Mouse (Mus musculus) kidney, postnatal 0 days (tissue): ENCODE data around the gene Lrch3. TPM values are rescaled to one million over a fixed set of nuclear protein-coding genes. Genes with fewer than 3 reads are reported as not detected.
A peak's percentile ranks its signal among the peaks of the same experiment; 100 is the strongest.
"Not testable (repeated sequence)": the region's sequence is repeated elsewhere in the genome, so short reads cannot be mapped to it uniquely, and the experiment has no call there.

Experiments used
- ATAC-seq: fragments of 200-750 bp; cut with Nextera tagmentation; replicated peaks from 2 replicates; pipeline ENCODE4 v1.8.0; 2017; ENCODE audit warnings: low read depth, moderate number of reproducible peaks, moderate TSS enrichment, moderate library complexity; ENCODE audit not compliant: low FRiP score
- DNase-seq: peaks from one replicate; pipeline ENCODE4 v3.0.0-alpha.2; 2016; ENCODE audit warnings: low spot score
- H3K27ac ChIP-seq: fragments of 300-500 bp; sonication (generic); 2 replicates; pipeline ENCODE4 v1.5.1; 2014; ENCODE audit warnings: mild to moderate bottlenecking
- H3K27me3 ChIP-seq: fragments of 300-500 bp; sonication (generic); 2 replicates; pipeline ENCODE4 v1.6.1; 2014; ENCODE audit warnings: low read length, mixed read lengths; ENCODE audit not compliant: insufficient read depth
- H3K36me3 ChIP-seq: fragments of 300-500 bp; sonication (generic); 2 replicates; pipeline ENCODE4 v1.6.1; 2014; ENCODE audit warnings: low read length, mixed read lengths; ENCODE audit not compliant: insufficient read depth
- H3K4me1 ChIP-seq: fragments of 300-500 bp; sonication (generic); replicated peaks from 2 replicates; pipeline ENCODE4 v1.6.1; 2014; ENCODE audit warnings: antibody characterized with exemption, low read length, mixed read lengths; ENCODE audit not compliant: insufficient read depth
- H3K4me2 ChIP-seq: fragments of 300-500 bp; sonication (generic); 2 replicates; pipeline ENCODE4 v1.6.1; 2014; ENCODE audit warnings: mild to moderate bottlenecking, low read length, moderate library complexity, mixed read lengths
- H3K4me3 ChIP-seq: fragments of 300-500 bp; sonication (generic); replicated peaks from 2 replicates; pipeline ENCODE4 v1.5.1; 2014; ENCODE audit warnings: low read depth, low read length
- H3K9ac ChIP-seq: fragments of 300-500 bp; sonication (generic); 2 replicates; pipeline ENCODE4 v1.6.1; 2014; ENCODE audit warnings: low read depth, low read length
- H3K9me3 ChIP-seq: fragments of 300-500 bp; sonication (generic); replicated peaks from 2 replicates; pipeline ENCODE4 v1.6.1; 2016; ENCODE audit warnings: low read length, inconsistent platforms, mixed read lengths
- CTCF ChIP-seq: IDR thresholded peaks from 2 replicates; pipeline ENCODE4 v1.5.1; 2016; ENCODE audit warnings: antibody characterized with exemption, low read depth, mild to moderate bottlenecking, moderate library complexity
- WGBS: fragments of 180-500 bp; shearing (Covaris S2); extraction: QIAGEN DNeasy Blood & Tissue Kit; methylation state at CpG from one replicate; pipeline ENCODE4 v1.1.7; 2014; 5-methylcytosine and 5-hydroxymethylcytosine counted together
- polyA plus RNA-seq: library from polyadenylated mRNA; unstranded; fragments of >200 nt; fragmentation: Nextera tagmentation; extraction: Ambion mirVana; gene quantifications from 2 replicates; pipeline ENCODE4 v1.2.1, GENCODE M21; 2015

Lrch3 gene
- polyA plus RNA-seq, 1 experiment from 2014 or later: 14.1 TPM

- no peak for ATAC-seq
- Histone ChIP-seq H3K27me3 (no peaks in the 10 kb centered on the region), H3K9me3 (no peaks in the 10 kb centered on the region), H3K4me2 (no peak overlapping the region), H3K27ac (0 out of 2 replicates have a peak overlapping the region, but pooled peaks have one; percentile 20), H3K4me3 (no peak overlapping the region), H3K9ac (no peak overlapping the region), H3K36me3 (peaks cover 11% of the 10 kb centered on the region; the same call in 1 of the 2 replicates), H3K4me1 (no peaks in the 10 kb centered on the region; the same call in 1 of the 2 replicates)
- TF ChIP-seq CTCF: no peak
- WGBS: 16% methylated on average over 8 of the region's 8 CpGs
- DNase-seq: peak; percentile 58
These were observed 7.2 kb upstream of the Lrch3 start for GRCm38 (mm10) chr16:32906727-32907126.

GRCm38 (mm10) chr16:32913212-32913611, 688 bp upstream of the Lrch3 start:
- H3K4me2 ChIP-seq: peak overlapping the region; percentile 72
- ATAC-seq: no peak
- no peak for DNase-seq
- H3K9me3 ChIP-seq: no peaks in the 10 kb centered on the region
- no peak for TF ChIP-seq CTCF
- no peak overlapping the region for H3K9ac ChIP-seq
- H3K27me3 ChIP-seq: no peaks in the 10 kb centered on the region
- 63% methylated on average over 7 of the region's 7 CpGs for WGBS
- H3K4me1 ChIP-seq: no peaks in the 10 kb centered on the region
- no peak overlapping the region for H3K4me3 ChIP-seq
- no peak overlapping the region for H3K27ac ChIP-seq
- no peaks in the 10 kb centered on the region for H3K36me3 ChIP-seq

GRCm38 (mm10) chr16:32915292-32916068, 1.6 kb downstream of the Lrch3 start:
- no peak for TF ChIP-seq CTCF

GRCm38 (mm10) chr16:32926629-32927028, 12.7 kb downstream of the Lrch3 start:
- not testable (repeated sequence) for DNase-seq, H3K9ac ChIP-seq, H3K27me3 ChIP-seq, ATAC-seq, H3K4me2 ChIP-seq, H3K27ac ChIP-seq, H3K4me1 ChIP-seq, H3K9me3 ChIP-seq, H3K36me3 ChIP-seq, H3K4me3 ChIP-seq
- WGBS: 92% methylated on average over 9 of the region's 9 CpGs

More at GRCm38 (mm10) chr16:32915292-32916068, 1.6 kb downstream of the Lrch3 start:
- WGBS: 67% methylated on average over 9 of the region's 9 CpGs
- Histone ChIP-seq H3K4me2 (peak overlapping the region; percentile 72), H3K9ac (no peak overlapping the region), H3K36me3 (no peaks in the 10 kb centered on the region), H3K4me1 (no peaks in the 10 kb centered on the region), H3K4me3 (peak overlapping the region; percentile 97; the same call in 1 of the 2 replicates), H3K27me3 (no peaks in the 10 kb centered on the region), H3K9me3 (no peaks in the 10 kb centered on the region), H3K27ac (no peak overlapping the region)
- no peak for DNase-seq
- no peak for ATAC-seq

GRCm38 (mm10) chr16:32927044-32927443, 13.1 kb downstream of the Lrch3 start:
- TF ChIP-seq CTCF: no peak
- ATAC-seq: no peak

DNA sequence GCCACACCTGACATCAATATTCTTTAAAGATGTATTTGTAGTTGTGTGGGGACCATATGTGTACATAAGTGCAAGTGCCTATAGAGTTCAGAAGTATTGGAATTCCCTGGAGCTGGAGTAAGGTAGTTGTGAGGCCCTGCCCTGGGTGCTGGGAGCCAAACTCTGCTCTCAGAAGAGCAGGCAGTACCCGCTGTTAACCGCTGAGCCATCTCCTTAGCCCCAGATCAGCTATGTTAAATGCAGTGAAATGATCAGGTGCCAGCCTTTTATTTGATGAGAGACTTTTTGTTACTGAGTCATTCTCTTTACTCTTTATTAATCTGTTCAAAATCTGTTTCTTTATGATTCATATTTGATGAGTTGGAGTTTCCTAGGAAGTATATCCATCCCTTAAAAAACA, 16.0 kb downstream of the Lrch3 start:
- DNase-seq (no peak), ATAC-seq (no peak)
- Histone ChIP-seq H3K9ac (no peak overlapping the region), H3K36me3 (peaks cover 5% of the 10 kb centered on the region; the same call in 1 of the 2 replicates), H3K4me1 (no peaks in the 10 kb centered on the region), H3K4me3 (no peak overlapping the region), H3K27me3 (no peaks in the 10 kb centered on the region), H3K4me2 (no peak overlapping the region), H3K9me3 (no peaks in the 10 kb centered on the region), H3K27ac (no peak overlapping the region)
- 63% methylated on average over 2 of the region's 2 CpGs for WGBS
- TF ChIP-seq CTCF: no peak

More at GRCm38 (mm10) chr16:32927044-32927443, 13.1 kb downstream of the Lrch3 start:
- no peak overlapping the region for H3K4me3 ChIP-seq
- H3K4me1 ChIP-seq: no peaks in the 10 kb centered on the region
- H3K27me3 ChIP-seq: no peaks in the 10 kb centered on the region
- 90% methylated on average over 8 of the region's 8 CpGs for WGBS
- no peak overlapping the region for H3K9ac ChIP-seq
- H3K27ac ChIP-seq: no peak overlapping the region
- no peak for DNase-seq
- H3K36me3 ChIP-seq: peaks cover 5% of the 10 kb centered on the region; the same call in 1 of the 2 replicates
- no peaks in the 10 kb centered on the region for H3K9me3 ChIP-seq
- no peak overlapping the region for H3K4me2 ChIP-seq
